Mouse (Mus musculus) spleen, postnatal 4 days (tissue): ENCODE results near the gene Slc48a1.

Source experiments
- DNase-seq, 2 experiments: peaks; one replicate each; pipeline ENCODE4 v3.0.0; 2022; ENCODE audit warnings: low spot score in 2 of 2

The Slc48a1 gene

DNA sequence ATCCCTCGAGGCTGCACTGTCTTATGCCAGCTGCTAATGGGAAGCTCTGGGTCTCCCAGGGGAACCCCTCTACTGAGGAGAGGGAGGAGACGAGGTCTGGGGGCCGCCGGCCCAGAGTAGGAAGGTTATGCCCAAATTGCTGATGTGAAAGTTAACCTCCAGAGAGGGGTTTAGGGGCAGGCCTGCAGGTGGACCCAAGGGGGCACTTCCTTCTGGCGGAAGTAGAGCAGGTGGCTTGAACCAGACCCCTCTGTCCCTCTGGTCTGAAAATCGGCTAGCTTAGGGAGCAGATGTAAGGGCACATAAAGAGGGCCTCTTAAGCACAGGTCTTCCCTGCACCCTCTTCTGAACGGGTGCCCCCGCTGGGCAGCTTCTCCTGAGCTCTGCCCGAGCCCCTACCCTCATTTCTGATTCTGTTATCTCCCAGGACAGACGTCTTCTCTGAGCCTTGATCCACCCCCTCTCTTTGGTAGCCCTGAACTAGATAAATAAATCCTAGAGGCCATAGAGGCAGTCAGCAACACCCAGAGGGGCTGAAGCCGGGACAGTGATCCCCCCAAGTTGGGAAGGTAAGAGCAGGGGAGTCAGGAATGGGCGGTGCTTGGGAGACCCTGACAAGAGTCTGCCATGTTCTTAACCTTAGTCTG is 47.7 kb downstream of the Slc48a1 start:
- DNase-seq, result peak in 1 of 2 experiments; percentile 45

GRCm38 (mm10) chr15:97826588-97827261 is 48.4 kb downstream of the Slc48a1 start:
- no peak for DNase-seq

DNA sequence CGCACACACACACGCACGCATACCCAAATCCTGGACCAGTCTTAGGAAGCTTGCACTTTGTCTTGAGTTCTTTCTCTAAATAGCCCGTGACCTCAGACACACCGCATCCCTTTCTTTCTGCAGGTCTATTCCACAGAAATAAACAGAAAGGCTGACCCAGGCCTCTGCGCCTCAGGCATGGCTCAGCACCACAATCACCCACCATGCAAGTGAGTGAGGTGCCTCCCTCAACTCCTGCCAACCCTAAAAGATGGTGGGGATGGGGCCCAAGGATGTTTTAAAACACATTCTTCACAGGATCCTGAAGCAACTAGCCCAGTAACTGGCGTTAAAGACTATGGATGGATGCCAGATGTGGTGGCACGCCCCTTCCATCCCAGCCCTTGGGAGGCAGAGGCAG is 49.1 kb downstream of the Slc48a1 start:
- DNase-seq, result no peak

DNA sequence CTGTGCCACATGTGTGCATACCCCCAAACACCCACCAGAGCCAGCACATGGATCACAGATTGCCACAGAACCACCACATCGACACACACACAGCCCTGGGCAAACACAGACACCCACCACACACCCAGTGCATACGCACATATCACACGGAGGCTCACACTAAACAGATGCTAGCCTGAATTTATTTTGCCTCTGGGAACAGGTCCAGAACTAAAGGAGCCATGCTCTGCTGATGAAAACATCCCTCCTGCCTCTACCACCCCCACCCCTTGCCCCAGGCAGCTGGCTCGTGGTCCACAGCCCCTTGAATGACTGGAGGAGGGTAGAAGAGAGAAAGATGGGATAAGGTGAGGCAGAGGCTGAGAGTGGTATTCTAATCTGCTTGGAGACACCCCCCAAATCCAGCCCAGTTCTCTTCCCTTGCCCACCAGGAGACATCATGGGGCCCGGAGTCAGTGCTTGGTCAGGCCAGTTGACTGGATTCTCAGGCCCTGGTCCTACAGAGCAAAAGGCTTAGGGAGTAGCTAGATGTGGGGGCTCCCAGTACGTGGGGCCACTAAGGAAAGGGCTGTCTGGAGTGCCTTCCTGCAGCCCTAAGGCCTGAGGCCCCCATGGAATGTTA is 50.0 kb downstream of the Slc48a1 start:
- DNase-seq, result peak in 1 of 2 experiments; percentile 62

- peak in 1 of 2 experiments; percentile 66 for DNase-seq
These were observed 50.6 kb downstream of the Slc48a1 start for GRCm38 (mm10) chr15:97828901-97829338.

- DNase-seq, result no peak
These were observed 51.1 kb downstream of the Slc48a1 start for GRCm38 (mm10) chr15:97829432-97829831.

GRCm38 (mm10) chr15:97830253-97830787 is 52.0 kb downstream of the Slc48a1 start:
- no peak for DNase-seq

GRCm38 (mm10) chr15:97830788-97831241 is 52.5 kb downstream of the Slc48a1 start:
- DNase-seq, result peak in 1 of 2 experiments; percentile 76

- DNase-seq, result peak; percentile 44 to 77
These were observed 53.1 kb downstream of the Slc48a1 start for GRCm38 (mm10) chr15:97831242-97831986.

DNA sequence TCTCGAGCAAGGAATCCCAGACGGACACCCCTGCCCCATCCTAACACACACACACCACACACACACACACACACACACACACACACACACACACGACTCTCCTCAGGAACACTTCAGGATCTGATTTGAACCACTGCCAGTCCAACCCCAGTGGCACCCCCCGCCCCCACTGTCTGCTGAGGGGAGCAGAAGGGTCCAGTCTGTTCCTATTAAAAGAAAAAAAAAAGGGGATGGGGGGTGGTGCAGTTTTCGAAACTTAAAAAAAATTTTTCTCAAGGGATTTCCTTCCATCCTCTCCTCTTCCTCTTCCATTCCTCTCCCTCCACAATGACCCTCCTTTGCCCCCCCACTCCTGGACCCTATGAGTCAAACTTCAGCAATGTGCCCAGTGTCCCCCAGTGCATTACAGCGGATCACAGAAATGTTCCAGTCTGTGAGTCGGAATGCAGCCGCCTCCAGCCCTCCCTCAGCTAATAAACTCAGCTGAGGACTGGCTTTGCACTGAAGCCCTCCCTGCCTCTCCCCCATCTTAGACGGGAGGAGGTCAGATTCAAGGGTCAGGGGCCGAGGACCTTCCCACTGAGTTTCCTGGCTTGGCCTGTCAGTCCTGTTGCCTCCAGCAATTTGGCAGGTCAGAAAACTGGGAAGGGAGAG is 53.8 kb downstream of the Slc48a1 start:
- no peak for DNase-seq

DNA sequence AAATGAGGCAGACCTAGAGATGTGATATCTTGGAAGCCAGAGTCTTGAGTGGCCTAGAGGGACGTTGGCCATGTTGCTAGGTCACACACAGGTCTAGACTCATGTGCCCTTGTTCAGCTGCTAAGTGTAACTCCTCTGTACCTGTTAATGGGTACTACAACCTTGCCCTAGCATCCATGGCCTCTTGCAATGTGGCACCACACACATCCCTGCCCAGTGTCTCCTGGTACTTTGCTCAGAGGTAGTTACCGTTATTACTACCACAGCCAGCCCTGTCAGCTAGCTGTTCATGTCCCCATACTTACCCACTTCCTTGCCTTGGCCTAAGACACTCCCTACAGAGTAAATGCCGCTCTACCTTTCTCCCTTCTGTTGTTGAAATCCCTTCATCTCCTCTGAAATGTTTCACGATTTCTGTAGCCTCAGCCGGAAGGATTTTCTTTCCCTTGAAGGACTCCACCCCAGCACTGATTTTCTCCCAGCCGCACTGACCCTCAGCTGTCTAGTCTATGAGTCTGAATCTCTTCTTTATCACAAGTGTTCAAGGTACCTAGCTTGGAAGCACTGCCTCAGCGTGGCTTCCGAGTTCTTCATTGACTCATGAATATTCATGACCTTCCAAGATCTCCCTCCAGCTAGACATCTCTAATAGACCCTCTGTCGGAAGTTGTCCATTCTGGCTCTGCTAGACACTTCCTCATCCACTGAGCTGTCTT is 54.6 kb downstream of the Slc48a1 start:
- DNase-seq, result no peak

GRCm38 (mm10) chr15:97836153-97836893 is 58.0 kb downstream of the Slc48a1 start:
- DNase-seq, result no peak

DNA sequence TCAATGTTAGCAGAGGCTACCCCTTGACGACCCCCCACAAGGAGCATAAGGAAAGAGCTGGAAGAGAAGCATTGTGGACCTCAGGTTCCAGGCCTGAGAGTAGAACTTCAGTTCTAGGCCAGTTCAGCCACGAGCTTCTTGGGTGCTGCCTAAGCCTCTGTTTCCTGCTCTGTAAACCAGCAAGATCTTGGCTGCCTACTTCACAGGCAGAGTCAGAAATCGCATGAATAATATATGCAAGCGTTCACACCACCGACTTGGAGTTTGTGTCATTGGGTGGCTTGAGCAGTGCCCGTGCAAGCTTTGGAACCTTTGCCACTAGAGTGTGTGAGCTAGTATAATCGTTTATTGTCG is 58.6 kb downstream of the Slc48a1 start:
- no peak for DNase-seq

GRCm38 (mm10) chr15:97837491-97838061 is 59.3 kb downstream of the Slc48a1 start:
- peak in 1 of 2 experiments; percentile 60 for DNase-seq

GRCm38 (mm10) chr15:97838395-97838794 is 60.1 kb downstream of the Slc48a1 start:
- no peak for DNase-seq

DNA sequence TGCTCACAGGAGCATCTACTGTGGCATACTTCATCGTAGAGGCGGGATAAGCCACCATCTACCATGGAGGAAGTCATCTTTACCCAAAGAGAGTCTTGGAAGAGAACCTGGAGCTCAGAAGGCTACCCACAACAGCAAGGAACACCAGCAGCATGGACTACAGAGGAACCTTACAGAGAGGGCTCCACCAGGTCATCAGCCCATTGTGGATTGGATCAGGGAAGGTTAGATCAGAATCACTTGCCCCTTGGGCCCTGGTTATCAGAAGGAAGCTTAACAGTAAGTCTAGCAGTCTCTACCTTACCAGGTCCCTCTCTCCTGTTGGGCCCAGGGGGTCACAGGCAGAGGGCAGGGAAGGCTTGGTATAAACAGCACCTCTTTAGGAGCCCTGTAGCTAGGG is 60.7 kb downstream of the Slc48a1 start:
- DNase-seq, result no peak

DNA sequence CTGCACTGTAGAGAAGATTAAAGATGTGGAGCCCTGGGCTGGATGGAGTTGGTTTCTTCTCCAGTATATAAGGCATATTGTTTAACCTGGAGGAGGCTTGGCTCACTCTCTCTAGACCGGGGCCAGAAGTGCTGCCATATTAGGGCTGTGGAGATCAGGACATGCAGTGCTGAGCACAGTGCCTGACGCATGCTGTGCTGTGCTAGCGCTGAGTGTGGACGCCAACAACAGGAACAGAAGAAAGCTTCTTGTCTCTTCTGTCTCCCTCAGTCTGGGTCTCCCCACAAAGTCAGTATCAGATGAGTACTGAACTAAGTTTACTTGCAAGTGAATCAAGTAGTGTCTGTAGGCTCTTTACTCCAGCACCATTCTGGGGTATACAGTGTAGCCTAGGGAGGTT is 61.2 kb downstream of the Slc48a1 start:
- no peak for DNase-seq

DNA sequence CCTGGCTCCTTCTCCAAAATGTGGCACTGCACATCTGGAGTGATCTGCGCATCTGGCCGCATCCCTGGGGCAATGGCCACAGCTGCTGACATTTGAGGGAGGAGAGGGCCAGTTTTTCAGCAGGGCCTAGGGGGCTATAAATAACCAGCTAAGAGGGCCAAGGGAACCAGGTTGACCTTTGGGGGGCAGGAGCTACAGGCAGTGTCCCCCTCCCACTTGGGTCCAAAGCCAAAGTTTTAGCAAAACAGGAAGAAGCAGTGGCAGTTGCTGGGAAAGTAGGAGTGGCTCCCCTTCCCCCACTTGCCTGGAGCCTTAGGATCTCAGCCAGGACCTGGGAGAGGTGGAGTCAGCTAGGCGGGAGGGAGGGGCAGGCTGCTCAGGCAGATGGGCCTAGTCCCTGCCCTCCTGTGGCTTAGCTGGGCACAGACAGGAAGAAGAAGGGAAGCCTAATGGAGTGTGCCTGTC is 61.7 kb downstream of the Slc48a1 start:
- DNase-seq, result peak in 1 of 2 experiments; percentile 69

DNA sequence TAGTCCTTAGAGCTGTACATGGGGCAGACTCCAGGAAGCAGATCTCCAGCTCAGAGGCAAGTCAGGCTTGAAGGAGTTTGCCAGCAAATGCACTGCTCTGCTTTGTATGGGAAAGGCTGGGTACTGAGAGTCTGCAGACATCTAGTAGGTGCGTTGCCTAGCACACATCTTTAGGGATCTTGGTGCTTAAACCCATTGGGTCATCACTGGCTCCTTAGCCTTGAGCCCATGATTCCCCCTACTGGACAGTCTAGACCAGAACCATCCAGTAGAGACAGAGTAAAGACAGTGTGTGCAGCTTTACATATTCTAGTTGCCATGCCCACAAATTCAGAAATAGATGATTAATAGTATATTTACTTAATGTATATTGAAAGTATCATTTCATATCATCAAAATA is 62.5 kb downstream of the Slc48a1 start:
- DNase-seq, result no peak

DNA sequence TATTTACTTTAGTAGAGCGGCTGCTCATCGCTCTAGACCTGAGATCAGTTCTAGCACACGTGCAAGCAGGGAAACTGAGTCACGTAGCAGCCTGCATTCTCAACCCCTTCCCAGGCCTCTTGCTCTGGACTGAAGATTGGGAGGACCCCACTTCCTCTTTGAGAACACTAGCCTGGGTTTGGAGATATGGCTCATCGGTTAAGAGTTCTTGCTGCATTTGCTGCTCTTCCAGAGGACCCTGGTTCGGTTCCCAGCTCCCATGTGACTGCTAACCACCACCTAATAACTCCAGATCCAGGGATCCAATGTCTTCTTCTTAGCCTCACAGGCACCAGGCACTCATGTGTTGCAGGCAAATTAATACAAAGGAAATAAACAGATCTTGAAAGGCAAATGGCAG is 63.1 kb downstream of the Slc48a1 start:
- no peak for DNase-seq
